Mouse (Mus musculus) testis, adult 2 months (tissue): ENCODE results near the gene Actn4.

Source experiments
- CTCF ChIP-seq: fragments of 200-500 bp; IDR thresholded peaks from 2 replicates; pipeline ENCODE4 v1.5.1; 2012; ENCODE audit warnings: low read depth, mild to moderate bottlenecking, inconsistent platforms, low read length, moderate library complexity; ENCODE audit not compliant: control insufficient read depth, insufficient read depth, insufficient replicate concordance
- POLR2A ChIP-seq: fragments of 200-500 bp; IDR thresholded peaks from 2 replicates; pipeline ENCODE4 v1.6.1; 2012; ENCODE audit warnings: low read depth, mild to moderate bottlenecking, inconsistent platforms, low read length, moderate library complexity; ENCODE audit not compliant: control insufficient read depth

- TF ChIP-seq CTCF (no peak), POLR2A (no peak)
Measured at GRCm38 (mm10) chr7:28939418-28940183, 22.5 kb downstream of the Actn4 start.
